Mouse (Mus musculus) heart, postnatal 0 days (tissue): ENCODE measurements around the gene Marveld1. TPM values are rescaled to one million over a fixed set of nuclear protein-coding genes. Genes with fewer than 3 reads are reported as not detected.
A peak's percentile ranks its signal among the peaks of the same experiment; 100 is the strongest.

ENCODE experiments used
- ATAC-seq: fragments of 200-750 bp; cut with Nextera tagmentation; 2 replicates; pipeline ENCODE4 v1.8.0; 2017; ENCODE audit warnings: low read depth, moderate number of reproducible peaks, moderate library complexity; ENCODE audit not compliant: insufficient read depth
- DNase-seq: peaks from one replicate; pipeline ENCODE4 v3.0.0-alpha.2; 2016; ENCODE audit warnings: low spot score
- H3K27ac ChIP-seq: fragments of 300-500 bp; sonication (generic); 2 replicates; pipeline ENCODE4 v1.5.1; 2014; ENCODE audit warnings: low read depth, mild to moderate bottlenecking
- H3K27me3 ChIP-seq: fragments of 300-500 bp; sonication (generic); 2 replicates; pipeline ENCODE4 v1.6.1; 2014; ENCODE audit warnings: low read length, mixed read lengths; ENCODE audit not compliant: control insufficient read depth, insufficient read depth
- H3K36me3 ChIP-seq: fragments of 300-500 bp; sonication (generic); replicated peaks from 2 replicates; pipeline ENCODE4 v1.6.1; 2014; ENCODE audit warnings: low read length, mixed read lengths; ENCODE audit not compliant: control insufficient read depth, insufficient read depth
- H3K4me1 ChIP-seq: fragments of 300-500 bp; sonication (generic); 2 replicates; pipeline ENCODE4 v1.6.1; 2014; ENCODE audit warnings: antibody characterized with exemption; ENCODE audit not compliant: control insufficient read depth, insufficient read depth
- H3K4me2 ChIP-seq: fragments of 300-500 bp; sonication (generic); 2 replicates; pipeline ENCODE4 v1.6.1; 2014; ENCODE audit warnings: low read depth, mild to moderate bottlenecking, low read length, moderate library complexity
- H3K4me3 ChIP-seq: fragments of 300-500 bp; sonication (generic); 2 replicates; pipeline ENCODE4 v1.5.1; 2014; ENCODE audit warnings: low read depth, low read length
- H3K9ac ChIP-seq: fragments of 300-500 bp; sonication (generic); replicated peaks from 2 replicates; pipeline ENCODE4 v1.6.1; 2014; ENCODE audit warnings: low read depth, low read length, mixed read lengths
- H3K9me3 ChIP-seq: fragments of 300-500 bp; sonication (generic); replicated peaks from 2 replicates; pipeline ENCODE4 v1.6.1; 2016; ENCODE audit warnings: low read length; ENCODE audit not compliant: control insufficient read depth
- CTCF ChIP-seq: IDR thresholded peaks from 2 replicates; pipeline ENCODE4 v1.5.1; 2016; ENCODE audit warnings: antibody characterized with exemption, control low read depth, low read depth
- EP300 ChIP-seq: IDR thresholded peaks from 2 replicates; pipeline ENCODE4 v1.6.1; 2016; ENCODE audit warnings: antibody characterized with exemption, low read depth
- WGBS: fragments of 180-500 bp; shearing (Covaris S2); extraction: QIAGEN DNeasy Blood & Tissue Kit; methylation state at CpG from one replicate; pipeline ENCODE4 v1.1.7; 2014; 5-methylcytosine and 5-hydroxymethylcytosine counted together
- polyA plus RNA-seq: library from polyadenylated mRNA; unstranded; fragments of >200 nt; fragmentation: Nextera tagmentation; extraction: Ambion mirVana; gene quantifications from 2 replicates; pipeline ENCODE4 v1.2.1, GENCODE M21; 2015
- total RNA-seq: library from RNA; depleted of rRNA; stranded (reverse); fragments of >200 nt; gene quantifications from 2 replicates; pipeline ENCODE4 v1.2.3, GENCODE M21; 2014; ENCODE audit warnings: low replicate concordance; rRNA removed

Gene Marveld1
- total RNA-seq (35.0 and 44.6 TPM in 2 replicates), polyA plus RNA-seq (7.2 and 8.6 TPM in 2 replicates)

GRCm38 (mm10) chr19:42147170-42147768 is at the start of gene Marveld1:
TSS of gene Marveld1 (plus strand) at chr19:42147400.
- TF ChIP-seq CTCF (no peak), EP300 (no peak)
- Histone ChIP-seq H3K4me3 (peak within 1 kb of the TSS; percentile 68), H3K36me3 (no peaks in the 10 kb centered on the region), H3K9ac (peak within 1 kb of the TSS; percentile 73), H3K27ac (peak within 1 kb of the TSS; percentile 87), H3K9me3 (no peaks in the 10 kb centered on the region), H3K4me2 (peak within 1 kb of the TSS; percentile 90), H3K4me1 (peaks cover 21% of the 10 kb centered on the region), H3K27me3 (no peaks in the 10 kb centered on the region)
- peak; percentile 59 for ATAC-seq
- WGBS, result 0% methylated on average over 20 of the region's 57 CpGs
- DNase-seq, result peak; percentile 87

GRCm38 (mm10) chr19:42099406-42099805 is 47.8 kb upstream of the Marveld1 start:
- no peaks in the 10 kb centered on the region for H3K4me1 ChIP-seq
- H3K27ac ChIP-seq, result no peak overlapping the region
- no peak for DNase-seq
- no peak overlapping the region for H3K4me2 ChIP-seq
- WGBS, result 85% methylated on average over 3 of the region's 3 CpGs
- ATAC-seq, result no peak
- no peaks in the 10 kb centered on the region for H3K27me3 ChIP-seq
- no peak overlapping the region for H3K9ac ChIP-seq
- H3K36me3 ChIP-seq, result peaks cover 24% of the 10 kb centered on the region; the same call in 1 of the 2 replicates
- no peaks in the 10 kb centered on the region for H3K9me3 ChIP-seq
- no peak for TF ChIP-seq CTCF
- no peak for TF ChIP-seq EP300
- H3K4me3 ChIP-seq, result no peak overlapping the region

GRCm38 (mm10) chr19:42104681-42105080 is 42.5 kb upstream of the Marveld1 start:
- no peak for DNase-seq
- Histone ChIP-seq H3K9me3 (no peaks in the 10 kb centered on the region), H3K4me1 (no peaks in the 10 kb centered on the region), H3K9ac (no peak overlapping the region), H3K27ac (no peak overlapping the region), H3K27me3 (no peaks in the 10 kb centered on the region), H3K4me3 (no peak overlapping the region), H3K36me3 (peaks cover 32% of the 10 kb centered on the region), H3K4me2 (no peak overlapping the region)
- TF ChIP-seq CTCF, result no peak
- TF ChIP-seq EP300, result no peak
- 92% methylated on average over 9 of the region's 9 CpGs for WGBS
- no peak for ATAC-seq

GRCm38 (mm10) chr19:42115783-42116335 is 31.3 kb upstream of the Marveld1 start:
- H3K4me2 ChIP-seq, result no peak overlapping the region
- TF ChIP-seq CTCF (no peak), EP300 (no peak)
- H3K4me1 ChIP-seq, result no peaks in the 10 kb centered on the region
- DNase-seq (no peak), ATAC-seq (no peak)
- H3K9me3 ChIP-seq, result no peaks in the 10 kb centered on the region
- peaks cover 49% of the 10 kb centered on the region for H3K36me3 ChIP-seq
- H3K9ac ChIP-seq, result no peak overlapping the region
- 89% methylated on average over 4 of the region's 4 CpGs for WGBS
- no peaks in the 10 kb centered on the region for H3K27me3 ChIP-seq
- no peak overlapping the region for H3K4me3 ChIP-seq
- no peak overlapping the region for H3K27ac ChIP-seq

GRCm38 (mm10) chr19:42118142-42118541 is 29.1 kb upstream of the Marveld1 start:
- WGBS, result 95% methylated on average over 9 of the region's 9 CpGs
- Histone ChIP-seq H3K36me3 (peaks cover 65% of the 10 kb centered on the region), H3K4me2 (no peak overlapping the region), H3K9me3 (no peaks in the 10 kb centered on the region), H3K27ac (no peak overlapping the region), H3K4me1 (no peaks in the 10 kb centered on the region), H3K9ac (no peak overlapping the region), H3K4me3 (no peak overlapping the region), H3K27me3 (no peaks in the 10 kb centered on the region)
- no peak for TF ChIP-seq EP300
- TF ChIP-seq CTCF, result no peak
- DNase-seq (no peak), ATAC-seq (no peak)

GRCm38 (mm10) chr19:42118596-42118995 is 28.6 kb upstream of the Marveld1 start:
- WGBS, result 77% methylated on average over 5 of the region's 5 CpGs
- no peak for TF ChIP-seq CTCF
- no peak for TF ChIP-seq EP300
- ATAC-seq (no peak), DNase-seq (no peak)
- no peaks in the 10 kb centered on the region for H3K4me1 ChIP-seq
- H3K9ac ChIP-seq, result no peak overlapping the region
- no peak overlapping the region for H3K4me2 ChIP-seq
- H3K27ac ChIP-seq, result no peak overlapping the region
- H3K27me3 ChIP-seq, result no peaks in the 10 kb centered on the region
- H3K36me3 ChIP-seq, result peaks cover 69% of the 10 kb centered on the region
- H3K9me3 ChIP-seq, result no peaks in the 10 kb centered on the region
- no peak overlapping the region for H3K4me3 ChIP-seq
